ENCODE assay signal across 23 mouse cellular contexts in the genomic region with DNA sequence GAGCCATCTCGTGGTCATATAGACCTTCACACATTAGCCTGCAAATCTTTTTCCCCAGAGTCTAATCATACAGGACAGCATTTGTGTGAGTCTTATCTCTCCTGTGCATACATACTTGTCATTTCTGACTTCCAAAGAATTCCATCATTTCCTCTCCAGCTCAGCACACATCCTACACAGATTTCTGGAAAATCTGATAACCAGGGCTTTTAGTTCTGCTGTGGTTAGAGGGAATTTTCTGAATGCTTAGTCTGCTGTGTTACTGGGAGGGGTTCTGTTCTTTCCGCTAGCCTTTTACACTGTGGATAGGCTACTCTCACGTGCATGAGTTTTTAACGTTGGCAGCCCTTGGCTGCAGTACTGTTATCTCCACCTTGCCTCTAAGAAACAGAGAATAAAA.
A peak's percentile ranks its signal among the peaks of the same experiment; 100 is the strongest.
DNase-seq lines count a peak whose midpoint lies in the region; ATAC-seq and TF ChIP-seq lines count a peak whose summit lies in the region.
"Had no signal": no experiment of that assay in that cellular context is flagged by ENCODE, and none has a peak within 500 bp of the region (broad histone marks: within the 10 kb centered on the region; RNA-seq: fewer than 3 reads in every experiment).

No protein-coding gene starts in this region.

- H3K27ac ChIP-seq in embryonic facial prominence, embryonic 14.5 days (replicated peaks; ENCODE audit: low read depth, low read length) = no peak overlapping the region
- no peak overlapping the region for H3K27ac ChIP-seq in embryonic facial prominence, embryonic 10.5 days (replicated peaks)
- H3K27ac ChIP-seq in heart, embryonic 15.5 days = peak overlapping the region; percentile 5; the same call in 1 of the 2 replicates
- H3K27ac ChIP-seq in heart, embryonic 11.5 days (ENCODE audit: low read depth, low read length) = no peak overlapping the region
- no peak overlapping the region for H3K27ac ChIP-seq in lung, embryonic 14.5 days (ENCODE audit: low read depth)
- H3K27ac ChIP-seq: embryonic facial prominence, embryonic 13.5 days; forebrain, embryonic 10.5 days; gastrocnemius, adult 2 months; hindbrain, embryonic 10.5 days; hindbrain, embryonic 14.5 days; intestine, embryonic 15.5 days had no signal

- no peaks in the 10 kb centered on the region for H3K27me3 ChIP-seq in embryonic facial prominence, embryonic 14.5 days (replicated peaks; ENCODE audit: control insufficient read depth, insufficient read depth, low read length)
- no peaks in the 10 kb centered on the region for H3K27me3 ChIP-seq in embryonic facial prominence, embryonic 10.5 days (replicated peaks; ENCODE audit: low read depth, poor library complexity, severe bottlenecking)
- H3K27me3 ChIP-seq in heart, embryonic 15.5 days = no peaks in the 10 kb centered on the region
- no peaks in the 10 kb centered on the region for H3K27me3 ChIP-seq in heart, embryonic 11.5 days (ENCODE audit: control insufficient read depth, insufficient read depth, low read length)
- no peaks in the 10 kb centered on the region for H3K27me3 ChIP-seq in lung, embryonic 14.5 days (ENCODE audit: insufficient read depth, low read length)
- H3K27me3 ChIP-seq: embryonic facial prominence, embryonic 13.5 days; intestine, embryonic 15.5 days had no signal

- no peak overlapping the region for H3K9ac ChIP-seq in embryonic facial prominence, embryonic 14.5 days (ENCODE audit: low read depth, low read length)
- no peak overlapping the region for H3K9ac ChIP-seq in heart, embryonic 15.5 days
- no peak overlapping the region for H3K9ac ChIP-seq in heart, embryonic 11.5 days (ENCODE audit: low read depth, low read length)
- H3K9ac ChIP-seq in lung, embryonic 14.5 days = no peak overlapping the region
- H3K9ac ChIP-seq: embryonic facial prominence, embryonic 13.5 days; hindbrain, embryonic 14.5 days; intestine, embryonic 15.5 days had no signal

- DNase-seq in embryonic facial prominence, embryonic 14.5 days (ENCODE audit: low spot score) = peak; percentile 33
- DNase-seq in embryonic facial prominence, embryonic 10.5 days (ENCODE audit: low spot score) = no peak
- no peak for DNase-seq in lung, embryonic 14.5 days
- DNase-seq in lung, postnatal 4 days = no peak
- peak; percentile 39 for DNase-seq in NIH3T3 (ENCODE audit: low read depth)
- no peak for DNase-seq in adrenal gland, adult 2 months
- DNase-seq: adrenal gland, postnatal 10 days; cerebellum, adult 11 months; cerebellum, adult 8-10 months; cerebellum, postnatal 14 days; gastrocnemius, adult 2 months; gastrocnemius, postnatal 25 days; heart, postnatal 14 days; kidney, adult 18-20 months had no signal

- no peak for TF ChIP-seq CTCF in lung, embryonic 14.5 days (IDR thresholded peaks at IDR 0.05; ENCODE audit: low read depth)

- no peak for ATAC-seq in embryonic facial prominence, embryonic 14.5 days (ENCODE audit: low read depth)
- peak; percentile 64; the same call in 1 of the 2 replicates for ATAC-seq in heart, embryonic 15.5 days (replicated peaks; ENCODE audit: insufficient number of reproducible peaks, insufficient read depth, low FRiP score, low read depth)
- no peak for ATAC-seq in heart, embryonic 11.5 days (replicated peaks; ENCODE audit: insufficient number of reproducible peaks, low FRiP score, low TSS enrichment)
- peak; percentile 38; the same call in 1 of the 2 replicates for ATAC-seq in lung, embryonic 14.5 days (ENCODE audit: insufficient read depth)
- ATAC-seq: forebrain, embryonic 14.5 days; intestine, embryonic 15.5 days had no signal

- H3K4me3 ChIP-seq in embryonic facial prominence, embryonic 14.5 days (ENCODE audit: low read depth, low read length) = no peak overlapping the region
- no peak overlapping the region for H3K4me3 ChIP-seq in embryonic facial prominence, embryonic 10.5 days
- H3K4me3 ChIP-seq in heart, embryonic 15.5 days = no peak overlapping the region
- no peak overlapping the region for H3K4me3 ChIP-seq in heart, embryonic 11.5 days (ENCODE audit: low read depth, low read length)
- no peak overlapping the region for H3K4me3 ChIP-seq in lung, embryonic 14.5 days (ENCODE audit: low read depth, low read length)
- H3K4me3 ChIP-seq: embryonic facial prominence, embryonic 13.5 days; erythroblast, embryonic 14.5 days; forebrain, embryonic 10.5 days; gastrocnemius, adult 2 months; hindbrain, embryonic 10.5 days; intestine, embryonic 15.5 days had no signal

- no peaks in the 10 kb centered on the region for H3K9me3 ChIP-seq in embryonic facial prominence, embryonic 14.5 days (ENCODE audit: control insufficient read depth, low read length)
- H3K9me3 ChIP-seq in embryonic facial prominence, embryonic 10.5 days = no peaks in the 10 kb centered on the region
- no peaks in the 10 kb centered on the region for H3K9me3 ChIP-seq in heart, embryonic 15.5 days (replicated peaks)
- no peaks in the 10 kb centered on the region for H3K9me3 ChIP-seq in heart, embryonic 11.5 days (replicated peaks; ENCODE audit: control insufficient read depth, low read length)
- no peaks in the 10 kb centered on the region for H3K9me3 ChIP-seq in lung, embryonic 14.5 days (ENCODE audit: low read depth, low read length)
- H3K9me3 ChIP-seq: embryonic facial prominence, embryonic 13.5 days; forebrain, embryonic 10.5 days; hindbrain, embryonic 10.5 days; intestine, embryonic 15.5 days had no signal

- 56% methylated on average over 4 of the region's 4 CpGs for WGBS in embryonic facial prominence, embryonic 14.5 days
- WGBS in embryonic facial prominence, embryonic 10.5 days = 83% methylated on average over 4 of the region's 4 CpGs
- 25% methylated on average over 4 of the region's 4 CpGs for WGBS in heart, embryonic 15.5 days
- WGBS in heart, embryonic 11.5 days (ENCODE audit: insufficient replicate concordance) = 28% methylated on average over 4 of the region's 4 CpGs
- 25% methylated on average over 4 of the region's 4 CpGs for WGBS in lung, embryonic 14.5 days

- no peak overlapping the region for H3K4me2 ChIP-seq in embryonic facial prominence, embryonic 14.5 days (ENCODE audit: low read depth, low read length)
- no peak overlapping the region for H3K4me2 ChIP-seq in heart, embryonic 15.5 days
- H3K4me2 ChIP-seq in heart, embryonic 11.5 days = no peak overlapping the region
- no peak overlapping the region for H3K4me2 ChIP-seq in lung, embryonic 14.5 days
- H3K4me2 ChIP-seq: embryonic facial prominence, embryonic 13.5 days; hindbrain, embryonic 14.5 days; intestine, embryonic 15.5 days had no signal

- no peaks in the 10 kb centered on the region for H3K4me1 ChIP-seq in embryonic facial prominence, embryonic 14.5 days (ENCODE audit: control insufficient read depth, insufficient read depth, low read length)
- H3K4me1 ChIP-seq in embryonic facial prominence, embryonic 10.5 days = no peaks in the 10 kb centered on the region
- no peaks in the 10 kb centered on the region for H3K4me1 ChIP-seq in heart, embryonic 15.5 days (replicated peaks)
- H3K4me1 ChIP-seq in heart, embryonic 11.5 days (ENCODE audit: control insufficient read depth, insufficient read depth, low read length) = peaks cover 2% of the 10 kb centered on the region; the same call in 1 of the 2 replicates
- H3K4me1 ChIP-seq in lung, embryonic 14.5 days (ENCODE audit: insufficient read depth) = no peaks in the 10 kb centered on the region
- H3K4me1 ChIP-seq: hindbrain, embryonic 10.5 days; intestine, embryonic 15.5 days had no signal

- no peaks in the 10 kb centered on the region for H3K36me3 ChIP-seq in embryonic facial prominence, embryonic 14.5 days (ENCODE audit: control insufficient read depth, insufficient read depth, low read length)
- no peaks in the 10 kb centered on the region for H3K36me3 ChIP-seq in embryonic facial prominence, embryonic 10.5 days (replicated peaks)
- no peaks in the 10 kb centered on the region for H3K36me3 ChIP-seq in heart, embryonic 15.5 days
- H3K36me3 ChIP-seq in heart, embryonic 11.5 days (ENCODE audit: control insufficient read depth, insufficient read depth, low read length) = no peaks in the 10 kb centered on the region
- H3K36me3 ChIP-seq in lung, embryonic 14.5 days (ENCODE audit: insufficient read depth) = no peaks in the 10 kb centered on the region
- H3K36me3 ChIP-seq: embryonic facial prominence, embryonic 13.5 days; forebrain, embryonic 10.5 days; hindbrain, embryonic 10.5 days; intestine, embryonic 15.5 days had no signal

Comparison
In these comparisons a context has a peak if more than half of its experiments do, and no peak if none do; other contexts are left out.
1. ATAC-seq: peak in heart, embryonic 15.5 days (single experiment) and lung, embryonic 14.5 days (single experiment); none in embryonic facial prominence, embryonic 14.5 days (single experiment) and heart, embryonic 11.5 days (single experiment).
2. DNase-seq: peak in embryonic facial prominence, embryonic 14.5 days (single experiment) and NIH3T3 (single experiment); none in embryonic facial prominence, embryonic 10.5 days (single experiment), lung, embryonic 14.5 days (single experiment), lung, postnatal 4 days (0 of 2) and adrenal gland, adult 2 months (single experiment).